Mouse (Mus musculus) fat pad, adult 2 months (tissue): Measurements from ENCODE around the gene Mvd.

Experiments used
- DNase-seq: peaks from one replicate; pipeline ENCODE4 v3.0.0-alpha.2; 2011; ENCODE audit warnings: low read depth, low spot score; ENCODE audit errors: extremely low read depth

Gene Mvd

GRCm38 (mm10) chr8:122430058-122430636, 13.1 kb downstream of the Mvd start:
- DNase-seq: no peak

GRCm38 (mm10) chr8:122428163-122428562, 15.1 kb downstream of the Mvd start:
- DNase-seq: no peak

- DNase-seq: no peak
Measured at GRCm38 (mm10) chr8:122427607-122428006, 15.6 kb downstream of the Mvd start.

GRCm38 (mm10) chr8:122426145-122426544, 17.1 kb downstream of the Mvd start:
- no peak for DNase-seq

- DNase-seq: no peak
Measured at GRCm38 (mm10) chr8:122423659-122424058, 19.6 kb downstream of the Mvd start.

GRCm38 (mm10) chr8:122423217-122423616, 20.0 kb downstream of the Mvd start:
- no peak for DNase-seq

- DNase-seq: no peak
Measured at GRCm38 (mm10) chr8:122421376-122422070, 21.7 kb downstream of the Mvd start, which contains the start of gene Il17c. TSS of gene Il17c (plus strand) at chr8:122422020.

- no peak for DNase-seq
Measured at GRCm38 (mm10) chr8:122419881-122420555, 23.2 kb downstream of the Mvd start.

- no peak for DNase-seq
Measured at GRCm38 (mm10) chr8:122415554-122415953, 27.7 kb downstream of the Mvd start.

GRCm38 (mm10) chr8:122414311-122414710, 28.9 kb downstream of the Mvd start:
- no peak for DNase-seq

- DNase-seq: no peak
Measured at GRCm38 (mm10) chr8:122407678-122408077, 35.5 kb downstream of the Mvd start.

GRCm38 (mm10) chr8:122405146-122405805, 37.9 kb downstream of the Mvd start:
- no peak for DNase-seq

GRCm38 (mm10) chr8:122398186-122398585, 45.0 kb downstream of the Mvd start:
- no peak for DNase-seq

GRCm38 (mm10) chr8:122395291-122395690, 47.9 kb downstream of the Mvd start:
- no peak for DNase-seq

GRCm38 (mm10) chr8:122393717-122394116, 49.5 kb downstream of the Mvd start:
- DNase-seq: no peak

- no peak for DNase-seq
Measured at GRCm38 (mm10) chr8:122390758-122391157, 52.5 kb downstream of the Mvd start.

- DNase-seq: no peak
Measured at GRCm38 (mm10) chr8:122389357-122389756, 53.9 kb downstream of the Mvd start.
